Mouse (Mus musculus): ENCODE results near the gene Batf3. TPM values are rescaled to one million over a fixed set of nuclear protein-coding genes. Genes with fewer than 3 reads are reported as not detected.

The Batf3 gene
- polyA plus RNA-seq (2012; rRNA removed) = 2.1 and 2.5 TPM in 2 replicates

GRCm38 (mm10) chr1:191097802-191098747, at the start of gene Batf3:
Gene Batf3, plus strand, starts transcription at chr1:191097847.

GRCm38 (mm10) chr1:191062781-191063485, 34.7 kb upstream of the Batf3 start, which contains the start of the genes Tatdn3 and Nsl1:
Gene Tatdn3, minus strand, starts transcription at chr1:191062932.
Gene Nsl1, plus strand, starts transcription at chr1:191063012.

Other genes with a start within 250 kb of the Batf3 start
- gene Rps6kc1, start 186.1 kb upstream of the Batf3 start, polyA plus RNA-seq (2012; rRNA removed) = 2.7 and 3.5 TPM in 2 replicates
- gene Angel2, start 172.7 kb upstream of the Batf3 start, polyA plus RNA-seq (2012; rRNA removed) = 12.6 TPM in 2 replicates
- 0.30 and 0.32 TPM in 2 replicates for gene Vash2, start 118.6 kb upstream of the Batf3 start, polyA plus RNA-seq (2012; rRNA removed)
- gene Flvcr1, start 71.7 kb upstream of the Batf3 start, polyA plus RNA-seq (2012; rRNA removed) = 5.6 TPM in 2 replicates
- gene Spata45, start 61.2 kb upstream of the Batf3 start, polyA plus RNA-seq (2012; rRNA removed) = not detected in 2 replicates
- 7.3 and 8.6 TPM in 2 replicates for gene Tatdn3, start 34.9 kb upstream of the Batf3 start, polyA plus RNA-seq (2012; rRNA removed)
- gene Nsl1, start 34.8 kb upstream of the Batf3 start, polyA plus RNA-seq (2012; rRNA removed) = 4.9 TPM in 2 replicates
- not detected in 2 replicates for gene Fam71a, start 67.0 kb downstream of the Batf3 start, polyA plus RNA-seq (2012; rRNA removed)
- gene Atf3, start 120.2 kb downstream of the Batf3 start, polyA plus RNA-seq (2012; rRNA removed) = 1.8 and 2.0 TPM in 2 replicates
- 45.1 and 45.6 TPM in 2 replicates for gene Nenf, start 220.3 kb downstream of the Batf3 start, polyA plus RNA-seq (2012; rRNA removed)
- gene Tmem206, start 228.1 kb downstream of the Batf3 start, polyA plus RNA-seq (2012; rRNA removed) = 3.8 and 3.9 TPM in 2 replicates